Mouse (Mus musculus) CD4-positive helper T cell, adult 2 months (primary cell): ENCODE data around the gene Gm12216.

Experiments
- DNase-seq: peaks from one replicate; pipeline ENCODE4 v3.0.0-alpha.2; 2012; ENCODE audit warnings: low read depth, missing footprints, low spot score

Gm12216 gene

DNA sequence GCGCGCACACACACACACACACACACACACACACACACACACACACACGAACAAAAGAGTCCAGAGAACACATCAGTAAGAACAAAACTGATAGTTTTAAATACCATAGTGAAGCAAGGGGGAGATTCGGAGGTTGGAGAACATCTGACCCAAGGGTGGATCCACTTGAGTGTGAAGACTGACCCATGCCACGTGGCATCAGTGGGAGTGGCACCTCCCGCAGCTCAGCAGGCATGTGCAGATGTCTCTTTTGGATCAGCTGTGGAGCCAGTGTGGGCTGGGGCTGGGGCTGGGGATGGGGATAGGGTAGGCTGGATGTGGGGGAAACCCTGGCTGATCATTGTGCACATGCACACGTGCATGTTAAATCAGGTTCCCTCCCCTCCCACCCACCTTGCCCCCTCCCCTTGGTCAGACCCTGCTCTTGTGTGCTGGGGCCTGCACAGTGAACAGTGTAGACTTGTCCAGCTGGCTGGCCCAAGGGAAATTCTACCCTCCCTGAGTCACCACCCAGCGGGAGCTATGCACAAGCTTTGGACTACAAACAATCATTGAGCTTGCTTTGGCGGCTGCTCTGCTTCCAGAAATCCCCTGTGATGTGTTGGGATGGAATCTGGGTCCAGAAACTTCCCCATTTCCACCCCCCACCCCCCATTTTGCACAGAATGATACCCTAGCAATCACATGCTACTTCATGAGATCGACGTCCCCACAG, 37.7 kb downstream of the Gm12216 start:
- no peak for DNase-seq

DNA sequence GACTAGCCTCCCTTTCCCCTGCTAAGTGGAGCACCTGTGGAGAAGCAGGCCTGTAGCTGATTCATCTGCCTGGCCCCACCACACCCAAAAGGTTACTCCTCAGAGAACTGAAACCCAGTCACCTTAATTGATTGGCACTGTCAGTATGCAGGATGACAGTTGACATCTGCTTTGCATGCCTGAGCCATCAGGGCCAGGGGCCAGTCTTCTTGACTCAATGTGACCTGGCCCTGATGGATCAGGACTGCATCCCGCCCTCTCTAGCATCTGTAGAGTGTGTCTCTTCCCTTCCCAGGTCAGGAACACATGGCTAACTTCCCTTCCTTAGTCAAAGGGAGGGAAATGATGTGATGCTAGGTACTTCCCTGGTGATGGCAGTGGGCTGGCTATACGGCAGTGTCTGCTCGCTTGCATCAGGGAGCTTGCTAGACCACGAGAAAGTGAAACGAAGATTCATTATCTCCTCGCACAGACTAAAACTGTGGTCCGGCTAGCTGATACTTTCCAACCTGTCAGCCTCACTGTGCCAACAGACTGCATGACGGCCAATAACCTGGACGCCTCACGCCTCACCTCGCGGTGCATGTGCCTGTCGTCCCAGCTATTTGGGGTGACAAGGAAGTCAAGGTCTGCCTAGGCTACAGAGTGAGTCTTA, 38.4 kb downstream of the Gm12216 start:
- no peak for DNase-seq

DNA sequence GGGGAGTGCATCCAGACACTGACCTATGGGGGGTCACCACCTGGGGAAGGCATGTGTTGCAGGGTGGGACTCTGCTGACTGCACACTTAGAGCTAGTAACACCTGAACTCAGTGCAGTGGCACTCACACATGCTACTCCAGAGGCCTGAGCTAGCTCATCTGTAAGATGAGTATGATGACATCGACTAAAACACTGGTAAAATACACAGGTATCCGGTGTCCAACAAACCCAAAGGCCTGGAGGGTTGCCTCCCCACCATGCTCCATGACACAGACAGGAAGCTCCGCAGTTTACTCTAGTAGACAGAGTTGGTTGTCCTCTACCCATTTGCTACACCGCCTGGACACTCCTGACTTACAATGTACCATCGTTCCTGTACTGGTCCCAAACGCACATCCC, 39.5 kb downstream of the Gm12216 start:
- DNase-seq: no peak

DNA sequence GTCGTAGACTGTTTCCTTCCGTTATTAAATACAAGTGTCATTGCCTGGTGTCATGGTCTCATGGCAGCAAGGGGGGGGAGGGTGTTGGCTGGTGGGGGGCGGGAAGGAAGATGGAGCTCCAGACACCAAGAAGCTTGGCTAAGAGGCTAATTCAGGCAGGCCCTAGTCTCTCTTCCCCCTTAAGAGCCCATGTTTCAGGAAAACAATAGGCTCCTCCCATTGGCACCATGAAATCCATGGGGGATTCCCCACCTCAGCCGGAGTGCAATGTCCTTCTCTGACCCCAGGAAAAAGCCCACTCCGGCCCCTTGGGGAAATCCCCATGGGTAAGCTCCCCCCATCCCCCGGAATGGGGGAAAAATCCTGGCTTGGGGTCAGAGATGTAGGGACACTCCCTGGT, 40.3 kb downstream of the Gm12216 start:
- DNase-seq: no peak

DNA sequence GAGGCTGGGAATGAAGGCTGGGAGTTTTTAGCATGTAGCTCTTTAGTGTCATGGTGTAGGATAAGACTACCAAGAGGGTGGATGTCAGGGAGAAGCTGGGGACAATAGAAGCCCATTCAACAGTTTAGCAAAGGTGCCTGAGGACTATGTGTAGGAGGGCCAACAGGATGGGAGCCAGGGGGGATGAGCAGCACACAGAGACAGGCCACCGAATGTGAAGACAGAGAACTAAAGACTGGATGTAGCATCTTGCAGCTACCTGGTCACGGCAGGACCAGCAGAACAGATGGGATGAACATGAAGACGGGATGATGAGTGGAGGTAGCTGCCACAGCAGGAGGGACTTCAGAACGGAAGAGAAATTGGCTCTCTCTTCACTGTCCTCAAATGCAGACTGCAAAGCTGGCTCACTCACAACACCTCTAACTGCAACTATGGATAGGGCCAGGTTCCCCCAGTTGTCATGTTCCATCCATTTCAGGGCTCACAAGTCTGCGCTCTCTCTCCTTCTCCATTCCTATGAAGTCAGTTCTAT, 42.1 kb downstream of the Gm12216 start:
- DNase-seq: no peak

DNA sequence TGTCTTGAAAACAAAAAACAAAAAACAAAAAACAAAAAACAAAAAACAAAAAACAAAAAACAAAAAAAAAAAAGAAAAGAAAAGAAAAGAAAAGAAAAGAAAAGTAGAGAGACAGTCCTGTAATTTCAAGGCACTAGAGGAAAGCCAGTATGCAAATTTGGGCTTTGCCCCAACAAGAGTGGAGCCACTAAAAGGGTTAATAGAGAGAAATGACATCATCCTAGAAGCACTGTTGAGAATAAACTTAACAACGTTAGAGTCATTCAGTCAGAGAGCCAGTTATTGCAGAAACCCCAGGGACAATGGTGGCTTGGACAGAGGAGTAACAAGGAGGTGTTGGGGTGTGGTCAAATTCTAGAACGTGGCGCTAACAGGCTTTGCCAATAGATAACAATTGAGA, 44.2 kb downstream of the Gm12216 start:
- DNase-seq: no peak

DNA sequence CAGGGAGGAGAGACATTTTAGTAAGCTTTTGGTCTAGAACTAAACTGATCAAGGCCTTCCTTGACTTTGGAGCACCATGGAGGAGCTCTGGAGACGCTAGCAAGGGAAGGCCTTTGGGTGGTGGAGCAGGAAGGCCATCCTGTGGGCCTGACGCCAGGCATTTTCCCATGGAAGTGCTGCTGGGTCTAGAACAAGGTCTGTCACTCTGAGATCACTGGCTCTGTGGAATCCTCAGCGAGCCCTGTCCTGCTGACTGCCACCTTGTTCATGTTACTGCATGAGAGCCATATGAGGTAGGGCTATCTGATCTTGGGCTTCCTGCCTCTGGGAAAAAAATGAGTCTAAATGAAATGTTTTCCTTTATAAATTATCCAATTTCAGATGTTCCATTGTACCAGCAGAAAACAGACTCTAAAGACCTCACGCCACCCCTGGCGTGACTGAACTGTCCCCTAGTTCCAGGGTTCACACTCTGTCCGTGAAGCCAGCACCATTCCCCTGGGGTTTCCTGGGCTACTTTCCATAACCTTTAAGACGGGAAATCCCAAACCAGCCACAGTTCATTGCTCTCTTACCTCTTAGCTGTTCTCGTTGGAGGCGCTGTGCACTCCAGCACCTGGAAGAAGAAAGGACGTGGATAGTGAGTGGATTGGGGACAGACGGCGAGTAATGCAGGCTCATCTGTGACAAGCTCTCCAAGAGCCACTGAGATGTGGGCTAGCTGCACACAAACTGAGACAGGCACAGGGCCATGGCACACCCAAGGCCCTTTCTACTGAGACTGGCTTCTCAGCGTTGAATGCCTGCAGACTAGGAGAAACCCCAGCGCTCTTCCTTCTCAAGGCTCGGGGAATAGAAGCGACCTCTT, 45.8 kb downstream of the Gm12216 start:
- no peak for DNase-seq

DNA sequence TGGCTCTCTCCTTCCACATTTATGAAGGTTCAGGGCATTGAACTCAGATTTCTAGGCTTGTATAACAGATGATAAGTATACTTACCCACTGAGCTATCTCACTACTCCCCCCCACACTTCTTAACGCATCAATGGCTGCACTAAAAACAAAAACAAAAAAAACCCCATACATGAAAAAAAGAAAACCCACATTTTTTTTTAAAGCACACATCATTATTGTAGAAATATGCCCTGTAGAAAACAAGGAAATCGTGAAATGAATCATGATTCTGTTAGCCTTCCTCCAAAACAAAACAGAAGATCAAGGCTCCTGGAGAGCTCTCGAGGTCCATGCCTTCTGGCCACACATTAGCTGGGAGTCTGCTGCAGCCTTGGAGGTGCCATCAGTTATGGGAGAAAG, 47.7 kb downstream of the Gm12216 start:
- DNase-seq: no peak

DNA sequence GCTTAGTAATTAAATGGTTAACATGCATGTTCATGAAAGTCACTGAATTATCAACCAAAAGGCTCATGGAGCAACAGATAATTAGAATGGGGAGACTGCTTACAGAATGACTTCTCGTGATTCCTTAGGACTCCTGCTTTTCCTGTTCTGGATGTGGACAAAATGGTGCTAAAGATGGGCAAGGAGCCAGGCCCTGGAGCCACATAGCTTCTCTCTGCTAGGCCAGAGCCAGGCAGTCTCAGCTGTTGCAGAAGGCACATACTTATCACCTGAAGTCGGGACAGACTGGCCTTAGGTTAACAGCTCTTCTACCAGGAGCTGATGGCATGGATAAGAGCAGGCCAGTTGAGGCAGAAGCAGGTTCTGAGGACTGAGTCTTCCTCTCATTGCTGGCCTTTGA, 48.3 kb downstream of the Gm12216 start:
- no peak for DNase-seq

DNA sequence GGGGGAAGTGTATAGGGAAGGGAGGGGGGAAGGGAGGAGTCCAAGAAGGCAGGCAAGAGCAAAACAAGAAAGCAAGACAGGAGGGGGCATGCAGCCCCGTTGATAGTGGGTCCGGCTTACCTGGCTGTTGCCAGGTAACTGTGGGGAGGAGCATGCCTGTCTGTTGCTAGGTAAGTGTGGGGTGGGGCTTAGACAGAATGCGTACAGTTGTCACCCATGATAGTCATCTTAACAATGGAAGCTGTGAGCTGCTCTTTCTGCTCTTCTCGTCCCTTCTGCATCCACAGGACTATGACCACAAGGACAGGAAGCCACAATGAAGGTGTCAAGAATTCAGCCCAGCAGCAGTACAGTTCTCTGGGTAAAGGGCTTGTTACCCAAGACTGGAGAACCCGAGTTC, 48.9 kb downstream of the Gm12216 start:
- peak; percentile 54 for DNase-seq

DNA sequence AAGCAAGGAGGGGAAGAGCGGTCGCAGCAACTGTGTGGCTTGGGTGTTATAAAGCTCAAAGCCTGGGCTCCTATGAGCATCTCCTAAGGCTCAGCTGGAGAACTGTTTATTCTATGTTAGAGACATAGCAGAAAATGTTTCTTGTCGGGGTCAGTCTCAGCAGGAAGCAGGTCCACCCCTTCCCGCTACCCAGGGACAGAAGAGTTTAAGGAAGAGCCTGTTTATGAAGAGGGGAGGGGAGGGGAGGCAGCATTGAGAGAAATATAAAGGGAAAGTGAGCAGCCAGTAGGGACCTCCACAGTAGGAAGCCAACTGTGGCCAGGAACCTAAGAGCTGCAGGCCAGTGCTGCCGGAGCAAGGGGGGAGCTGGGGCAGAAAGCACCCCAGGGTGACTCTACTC, 49.7 kb downstream of the Gm12216 start:
- no peak for DNase-seq

DNA sequence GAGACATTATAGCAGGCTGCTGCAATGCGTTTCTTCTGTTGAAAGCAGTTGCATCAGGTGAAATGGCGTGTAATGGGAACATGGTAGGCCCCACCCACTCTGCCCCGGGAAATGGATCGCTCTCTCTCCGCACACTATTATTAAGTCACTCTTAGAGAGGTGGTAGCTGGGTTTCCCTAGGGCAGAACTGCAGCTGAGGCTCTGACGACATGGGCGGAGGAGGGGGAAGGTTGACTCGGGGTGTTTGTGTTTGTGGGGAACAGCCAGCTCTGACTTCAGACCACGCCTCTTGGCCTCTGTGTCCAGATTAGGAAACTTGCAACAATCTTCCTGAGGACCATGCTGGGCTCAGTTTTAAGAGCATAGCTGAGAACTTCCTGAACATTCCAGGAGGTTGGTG, 53.3 kb downstream of the Gm12216 start:
- no peak for DNase-seq

DNA sequence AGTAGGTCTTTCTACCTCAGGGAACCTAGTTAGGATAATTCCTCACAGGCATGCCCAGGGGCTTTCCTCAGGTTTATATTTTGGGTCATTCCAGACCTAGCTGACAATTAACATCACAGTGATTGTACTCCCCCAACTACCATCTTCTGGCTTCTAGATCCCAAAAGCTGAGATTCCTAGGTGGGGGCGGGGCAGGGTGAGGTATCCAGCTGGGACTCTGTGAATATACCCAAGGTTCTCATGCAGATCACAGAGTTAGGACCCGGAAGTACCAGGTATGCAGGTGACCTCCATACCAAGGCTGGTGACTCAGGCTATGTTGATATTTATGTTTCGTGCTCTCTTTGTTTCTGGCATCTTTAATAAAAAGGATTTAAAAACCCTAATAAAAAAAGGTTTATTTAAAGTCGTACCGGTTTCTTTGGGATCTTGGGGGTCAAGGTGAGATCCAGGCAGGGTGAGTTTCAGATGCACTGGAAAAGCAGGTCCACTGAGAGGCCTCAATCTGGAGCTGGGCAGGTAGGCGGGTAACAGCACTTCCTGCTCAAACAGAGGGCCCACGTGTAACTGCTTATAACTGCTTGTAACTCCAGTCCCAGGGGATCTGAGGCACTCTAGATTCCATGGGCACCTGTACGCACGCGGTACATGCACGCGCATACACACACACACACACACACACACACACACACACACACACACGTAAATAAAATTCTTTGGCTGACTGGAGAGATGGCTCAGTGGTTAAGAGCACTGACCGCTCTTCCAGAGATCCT, 54.3 kb downstream of the Gm12216 start:
- no peak for DNase-seq

DNA sequence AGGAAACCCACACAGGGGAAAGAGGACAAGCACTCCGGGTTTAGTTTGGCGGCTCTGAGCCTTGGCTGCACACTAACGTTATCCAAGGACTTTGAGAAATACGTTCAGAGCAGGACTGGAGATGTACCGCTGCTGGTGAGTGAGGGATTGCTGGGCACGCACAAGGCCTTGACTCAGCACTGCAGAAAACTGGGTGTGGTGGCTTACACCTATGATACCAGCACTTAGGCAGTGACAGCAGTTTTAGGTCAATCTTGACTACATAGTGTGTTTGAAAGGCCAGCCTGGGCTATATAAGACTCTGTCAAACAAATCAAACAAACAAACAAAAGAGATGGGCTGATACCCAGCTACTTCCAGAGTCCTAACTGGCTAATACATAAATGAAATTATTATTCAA, 55.6 kb downstream of the Gm12216 start:
- peak; percentile 41 for DNase-seq

DNA sequence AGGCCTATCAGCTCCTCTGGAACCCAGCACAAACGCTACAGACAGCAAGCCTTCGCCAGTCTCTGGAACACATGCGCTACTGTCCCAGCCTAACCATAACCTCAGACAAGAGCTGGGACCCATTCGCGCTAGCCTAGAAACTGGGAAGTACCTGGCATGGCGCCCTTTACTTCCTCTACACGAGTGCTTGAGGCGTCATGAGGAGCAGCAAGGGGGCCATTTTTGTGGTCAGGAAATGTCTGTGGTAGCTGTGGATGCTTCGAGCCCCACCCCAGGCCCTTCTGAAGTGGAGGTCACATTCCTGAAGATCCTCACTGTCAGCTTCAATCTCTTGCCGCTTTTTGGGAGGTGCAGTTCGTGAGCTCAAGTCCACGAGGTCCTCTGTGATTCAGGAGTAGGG, 56.0 kb downstream of the Gm12216 start:
- peak; percentile 70 for DNase-seq

DNA sequence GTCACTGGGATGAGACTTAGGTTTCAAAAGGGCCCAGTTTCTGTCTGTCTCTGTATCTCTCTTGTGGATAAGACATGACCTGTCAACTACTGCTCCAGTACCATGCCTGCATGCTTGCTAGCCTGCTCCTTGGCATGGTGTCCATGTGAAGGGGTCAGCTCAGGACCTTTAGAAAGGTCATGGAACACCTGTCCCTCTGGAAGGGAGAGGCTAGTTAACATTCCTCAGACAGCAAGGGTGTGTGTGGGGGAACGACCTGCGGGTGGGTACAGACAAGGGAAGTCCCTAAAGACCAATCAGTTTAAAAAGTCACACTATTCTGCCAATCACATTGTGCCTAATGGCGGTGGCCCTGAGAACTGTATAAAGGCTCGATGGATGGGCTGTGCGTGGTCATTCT, 58.1 kb downstream of the Gm12216 start:
- no peak for DNase-seq

DNA sequence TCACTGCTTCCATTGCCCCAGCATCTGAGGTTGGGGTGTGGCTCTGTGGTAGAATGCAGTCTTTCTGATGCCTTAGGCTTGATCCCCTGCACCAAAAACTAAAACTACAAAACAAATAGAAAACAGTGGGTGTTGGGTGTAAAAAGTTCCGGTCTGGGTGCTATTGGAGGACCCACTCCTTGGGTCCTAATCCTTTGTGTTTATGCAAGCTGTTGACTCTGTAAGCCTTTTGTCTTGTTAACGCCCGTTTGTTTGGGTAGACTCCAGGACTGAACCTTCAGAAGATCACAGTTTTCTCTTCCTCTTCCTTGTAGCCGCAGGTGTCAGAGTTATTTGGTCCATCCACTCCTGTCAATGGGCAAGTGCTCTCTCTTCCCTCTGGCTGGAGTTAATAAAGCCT, 59.0 kb downstream of the Gm12216 start:
- DNase-seq: no peak

DNA sequence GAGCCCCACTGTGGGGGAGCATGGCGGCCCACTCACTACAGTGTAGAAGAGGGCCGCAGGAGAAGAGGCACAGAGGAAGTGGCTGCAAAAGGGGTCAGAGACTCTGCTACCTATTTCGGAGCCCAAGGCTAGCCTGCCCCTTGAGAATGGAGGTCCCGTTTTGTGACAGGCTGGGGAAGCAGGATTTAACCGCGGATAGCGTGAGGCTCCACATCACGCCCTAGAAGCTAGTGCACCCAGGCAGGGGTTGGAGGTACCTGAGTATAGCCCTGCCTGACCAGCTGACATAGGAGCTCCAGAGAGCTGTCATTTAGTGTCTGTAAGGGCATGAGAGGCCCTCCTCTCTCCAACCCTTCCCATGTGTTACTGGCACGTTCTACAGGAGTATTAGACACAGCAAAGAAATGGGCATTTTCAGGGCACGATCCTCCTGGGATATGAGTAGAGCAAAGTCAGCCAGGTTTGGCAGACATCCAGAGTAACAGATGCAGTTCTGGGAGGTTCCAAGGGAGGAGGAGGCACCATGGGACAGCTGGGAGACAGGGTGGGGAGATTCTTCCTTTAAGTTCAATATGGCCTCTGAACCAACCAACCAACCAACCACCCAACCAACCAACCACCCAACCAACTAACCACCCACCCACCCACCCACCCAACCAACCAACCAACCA, 60.9 kb downstream of the Gm12216 start:
- no peak for DNase-seq

DNA sequence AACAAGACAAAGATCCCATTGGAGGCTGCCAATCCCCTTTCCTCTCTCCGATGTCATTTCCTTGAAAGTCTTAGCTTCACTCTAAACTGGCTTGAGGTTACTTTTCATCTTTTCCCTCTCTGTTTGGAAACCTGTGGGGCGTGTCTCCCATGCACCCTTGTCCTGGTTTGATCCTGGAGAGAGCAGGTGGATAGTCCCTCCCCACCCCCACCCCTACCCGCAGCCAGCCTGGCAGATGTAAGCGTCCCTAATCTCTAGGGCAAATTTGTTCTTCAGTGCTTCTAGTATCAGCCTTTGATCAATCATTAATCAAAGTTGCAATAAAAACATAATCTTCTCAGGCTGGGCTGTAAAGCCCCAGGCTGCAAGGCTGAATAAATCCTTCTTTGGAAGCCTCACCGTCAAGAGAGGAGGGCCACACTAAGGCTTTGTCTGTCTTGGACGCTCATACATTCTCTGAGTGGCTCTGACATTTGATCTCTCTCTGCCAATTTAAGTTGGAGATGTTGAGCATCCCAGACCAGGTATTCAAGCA, 61.6 kb downstream of the Gm12216 start:
- DNase-seq: no peak

DNA sequence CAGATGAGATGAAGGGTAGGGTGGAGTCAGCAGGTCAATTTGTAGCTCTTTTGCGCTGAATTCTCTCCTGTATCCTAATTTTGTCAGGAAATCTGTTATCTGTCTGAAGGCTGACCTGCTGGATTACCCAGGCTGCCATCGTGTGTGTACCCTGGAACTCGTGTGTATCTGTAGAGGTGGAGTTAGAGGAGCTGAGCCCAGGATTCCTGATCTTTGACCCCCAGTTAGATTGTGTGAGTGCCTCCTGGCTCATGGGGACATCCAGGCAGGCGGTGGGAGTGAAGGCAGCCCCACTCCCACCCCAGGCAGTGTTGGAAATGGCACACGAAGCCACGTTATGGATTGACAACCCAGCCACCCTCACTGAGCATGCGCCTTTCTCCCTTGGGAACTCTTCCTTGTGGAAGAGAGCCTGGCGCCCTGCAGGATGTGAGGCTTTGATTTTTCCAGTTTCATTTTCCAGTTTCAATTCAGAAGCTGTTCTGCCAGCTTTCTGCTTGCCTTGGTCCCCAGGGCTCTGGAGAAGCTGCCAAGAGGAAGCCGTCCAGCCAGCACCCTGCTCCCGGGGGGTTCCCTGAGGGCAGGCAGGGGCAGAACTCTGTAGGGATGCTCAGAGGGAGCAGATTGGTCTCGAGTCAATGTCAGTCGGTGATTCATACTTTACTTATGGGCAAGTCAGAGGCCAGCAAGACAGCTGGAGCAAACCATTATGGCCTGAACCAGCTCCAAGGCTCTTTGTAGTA, 62.5 kb downstream of the Gm12216 start:
- DNase-seq: no peak
